Mouse (Mus musculus): ENCODE data around the gene Itgam.

GRCm38 (mm10) chr7:128062456-128062855, at the start of gene Itgam, which contains the start of gene Gm49368:
- TF ChIP-seq CTCF (IDR thresholded peaks at IDR 0.05; ENCODE audit: borderline replicate concordance, insufficient read depth, low read depth, low read length) (no peak), POLR2A (IDR thresholded peaks at IDR 0.05; ENCODE audit: borderline replicate concordance, insufficient read depth, low read length) (no peak)
